Mouse (Mus musculus) common myeloid progenitor, adult 5-6 weeks (primary cell): ENCODE results near the gene Pik3r6. TPM values are rescaled to one million over a fixed set of nuclear protein-coding genes. Genes with fewer than 3 reads are reported as not detected.
A peak's percentile ranks its signal among the peaks of the same experiment; 100 is the strongest.

Source experiments
- ATAC-seq: replicated peaks from 2 replicates; pipeline ENCODE4 v1.8.0; 2016; ENCODE audit warnings: low read depth, mild to moderate bottlenecking, moderate TSS enrichment, inconsistent platforms; ENCODE audit not compliant: poor library complexity, severe bottlenecking
- total RNA-seq: library from RNA; stranded (forward); fragments of 200-1000, 187-1606 nt; gene quantifications from 2 replicates; pipeline ENCODE4 v1.2.3, GENCODE M21; 2017

Gene Pik3r6
- total RNA-seq, 1 experiment from 2014 or later: 2.6 TPM

- ATAC-seq: no peak
Observed at GRCm38 (mm10) chr11:68565032-68565429, 62.2 kb downstream of the Pik3r6 start.

- ATAC-seq: peak; percentile 63; the same call in 1 of the 2 replicates
Observed at GRCm38 (mm10) chr11:68566447-68567059, 63.7 kb downstream of the Pik3r6 start.

- ATAC-seq: no peak
Observed at GRCm38 (mm10) chr11:68570861-68571260, 68.0 kb downstream of the Pik3r6 start.

DNA sequence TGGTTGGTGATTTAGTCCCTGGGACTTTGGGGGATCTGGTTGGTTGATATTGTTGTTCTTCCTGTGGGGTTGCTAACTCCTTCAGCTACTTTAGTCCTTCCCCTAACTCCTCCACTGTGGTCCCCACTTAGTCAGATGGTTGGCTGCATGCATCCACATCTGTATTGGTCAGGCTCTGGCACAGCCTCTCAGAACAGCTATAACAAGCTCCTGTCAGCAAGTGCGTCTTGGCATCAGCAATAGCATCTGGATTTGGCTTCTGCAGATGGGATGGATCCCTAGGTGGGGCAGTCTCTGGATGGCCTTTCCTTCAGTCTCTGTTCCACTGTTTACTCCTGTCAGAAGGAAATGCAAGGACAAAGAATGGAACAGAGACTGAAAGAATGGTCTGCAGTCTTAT lies 74.3 kb downstream of the Pik3r6 start:
- no peak for ATAC-seq

DNA sequence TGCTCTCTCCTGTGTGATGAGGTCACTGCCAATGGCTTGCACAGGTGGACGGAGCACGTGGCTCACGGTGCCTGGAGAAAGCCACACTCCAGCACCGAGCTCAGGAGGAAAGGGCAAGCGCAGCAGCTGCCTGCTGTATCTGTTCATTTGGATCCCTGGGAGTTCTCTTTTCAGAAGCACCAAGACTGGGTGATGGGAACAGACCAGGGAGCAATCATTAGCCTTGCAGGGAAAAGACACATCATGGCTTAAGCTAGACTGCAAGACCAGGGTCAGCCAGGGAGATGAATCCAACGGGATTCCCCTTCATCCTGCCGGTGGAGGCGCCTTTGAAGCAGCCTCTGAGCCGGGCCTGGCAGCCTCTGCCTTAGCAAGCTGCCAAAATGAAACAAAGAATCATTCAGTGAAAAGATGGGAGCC lies 76.7 kb downstream of the Pik3r6 start:
- ATAC-seq: no peak

DNA sequence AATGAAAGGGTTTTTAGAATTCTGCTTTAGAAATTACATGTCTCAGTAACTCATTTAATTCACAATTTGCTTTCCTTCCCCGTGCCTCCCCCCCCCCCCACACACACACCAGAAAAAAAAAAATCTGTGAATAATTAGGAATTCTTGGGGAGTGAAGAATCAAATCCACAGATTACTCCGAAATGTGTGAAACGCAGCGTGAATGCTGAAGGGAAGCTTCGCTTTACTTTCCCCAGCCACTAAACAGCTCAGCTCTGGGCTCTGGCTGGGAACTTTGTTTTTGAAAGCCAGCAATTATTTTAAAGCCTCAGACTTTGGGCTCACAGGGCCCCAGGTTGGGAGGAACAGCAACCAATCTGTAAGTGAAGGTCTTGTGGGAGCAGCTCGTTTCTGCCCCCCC lies 77.7 kb downstream of the Pik3r6 start:
- ATAC-seq: no peak

GRCm38 (mm10) chr11:68583225-68583624 lies 80.4 kb downstream of the Pik3r6 start:
- ATAC-seq: no peak

DNA sequence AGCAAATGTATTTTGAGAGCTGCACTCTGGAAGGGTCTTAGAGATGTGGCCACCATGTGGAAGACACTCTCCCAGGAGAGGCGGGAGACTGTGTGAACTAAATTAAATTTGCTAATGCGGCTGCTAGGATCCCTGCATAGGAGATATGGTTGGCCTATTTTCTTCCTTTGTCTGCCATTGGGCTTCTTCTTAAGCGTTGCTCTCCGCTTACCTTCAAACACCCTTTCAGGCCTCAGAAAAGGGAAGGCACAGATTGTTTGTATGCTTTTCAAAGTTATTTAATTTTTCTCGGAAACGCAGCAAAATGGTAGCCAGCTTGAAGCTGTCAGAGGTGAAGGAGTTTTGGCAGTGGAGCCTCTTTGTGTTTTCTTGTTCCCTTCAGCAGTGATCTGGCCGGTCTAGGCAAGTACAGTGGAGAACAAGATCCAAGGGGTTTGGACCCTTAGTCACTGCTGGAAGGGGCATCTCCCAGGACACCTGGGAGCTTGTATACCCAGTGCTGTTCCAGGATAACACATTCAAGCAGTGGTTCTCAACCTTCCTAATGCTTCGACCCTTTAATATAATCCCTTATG lies 81.2 kb downstream of the Pik3r6 start:
- no peak for ATAC-seq

GRCm38 (mm10) chr11:68585890-68586289 lies 83.1 kb downstream of the Pik3r6 start:
- peak; percentile 53; the same call in 1 of the 2 replicates for ATAC-seq

- no peak for ATAC-seq
Observed at GRCm38 (mm10) chr11:68586721-68587120, 83.9 kb downstream of the Pik3r6 start, which contains the start of gene Ccdc42. Gene Ccdc42 (plus strand): TSS chr11:68587021.

- ATAC-seq: peak; percentile 91
Observed at GRCm38 (mm10) chr11:68589055-68589809, 86.4 kb downstream of the Pik3r6 start.

- ATAC-seq: no peak
Observed at GRCm38 (mm10) chr11:68591708-68592107, 88.9 kb downstream of the Pik3r6 start.

- no peak for ATAC-seq
Observed at GRCm38 (mm10) chr11:68593247-68593646, 90.4 kb downstream of the Pik3r6 start.

- ATAC-seq: no peak
Observed at GRCm38 (mm10) chr11:68597912-68598311, 95.1 kb downstream of the Pik3r6 start.

- no peak for ATAC-seq
Observed at GRCm38 (mm10) chr11:68600551-68601021, 97.8 kb downstream of the Pik3r6 start.

DNA sequence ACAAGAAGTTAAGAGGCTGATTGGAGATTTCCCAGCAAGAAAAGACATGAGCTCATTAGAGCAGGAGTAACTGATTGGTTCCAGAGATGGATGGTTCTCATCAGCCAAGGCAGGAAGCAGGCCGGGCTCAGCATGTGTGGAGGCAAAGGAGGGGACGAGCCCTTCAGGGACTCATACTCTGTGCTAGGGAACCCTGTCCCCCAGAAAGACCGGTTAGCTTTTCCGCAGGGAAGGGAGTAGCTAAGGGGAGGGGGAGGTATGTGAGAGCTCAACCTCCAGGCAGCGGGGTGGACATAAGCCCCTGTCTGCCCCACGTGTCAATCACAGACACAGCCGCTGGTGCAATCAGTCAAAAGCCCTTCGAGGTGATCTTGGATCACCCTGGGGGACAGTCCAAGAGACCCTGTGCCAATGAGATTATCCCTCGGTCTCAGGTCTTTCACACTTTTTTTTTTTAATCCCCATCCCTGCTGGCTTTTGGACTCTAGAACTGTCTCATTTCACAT lies 98.7 kb downstream of the Pik3r6 start:
- ATAC-seq: no peak

Other genes with a start within 250 kb of the Pik3r6 start
- gene Ntn1, start 102.2 kb upstream of the Pik3r6 start, total RNA-seq: 0.24 TPM in 1 of 2 replicates, not detected in the other
- 3.3 and 3.6 TPM in 2 replicates for gene Pik3r5, start 70.9 kb upstream of the Pik3r6 start, total RNA-seq
- gene Mfsd6l, start 53.2 kb downstream of the Pik3r6 start, total RNA-seq: 0.53 TPM in 1 of 2 replicates, not detected in the other
- gene Ccdc42, start 84.0 kb downstream of the Pik3r6 start, total RNA-seq: not detected in 2 replicates
- gene Myh10, start 188.5 kb downstream of the Pik3r6 start, total RNA-seq: 20.8 and 22.3 TPM in 2 replicates